Mouse (Mus musculus) mesoderm, embryonic 11.5 days (tissue): ENCODE results near the gene Mymk.

Source experiments
- DNase-seq: peaks from one replicate; pipeline ENCODE4 v3.0.0-alpha.2; 2012; ENCODE audit warnings: low read depth, low spot score

The Mymk gene

DNA sequence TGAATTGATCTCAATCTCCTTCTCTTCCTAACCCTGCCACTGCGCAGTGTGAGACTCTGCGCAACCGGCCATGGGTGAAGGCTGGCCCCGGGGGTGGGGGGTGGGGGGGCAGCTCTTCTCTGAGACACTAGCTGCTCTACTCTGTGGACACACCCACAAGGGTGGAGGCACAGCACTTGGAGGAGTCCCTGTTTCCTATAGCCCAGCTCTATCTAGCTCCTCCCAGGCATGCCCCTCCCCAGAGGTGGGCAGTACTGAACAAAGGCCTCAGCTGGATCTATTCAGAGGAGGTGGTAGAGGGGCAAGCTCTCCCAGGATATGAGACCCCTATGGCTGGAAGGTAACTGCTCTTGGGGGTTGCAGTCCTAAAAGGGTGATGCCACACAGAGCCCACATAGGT is 35.0 kb downstream of the Mymk start:
- no peak for DNase-seq

DNA sequence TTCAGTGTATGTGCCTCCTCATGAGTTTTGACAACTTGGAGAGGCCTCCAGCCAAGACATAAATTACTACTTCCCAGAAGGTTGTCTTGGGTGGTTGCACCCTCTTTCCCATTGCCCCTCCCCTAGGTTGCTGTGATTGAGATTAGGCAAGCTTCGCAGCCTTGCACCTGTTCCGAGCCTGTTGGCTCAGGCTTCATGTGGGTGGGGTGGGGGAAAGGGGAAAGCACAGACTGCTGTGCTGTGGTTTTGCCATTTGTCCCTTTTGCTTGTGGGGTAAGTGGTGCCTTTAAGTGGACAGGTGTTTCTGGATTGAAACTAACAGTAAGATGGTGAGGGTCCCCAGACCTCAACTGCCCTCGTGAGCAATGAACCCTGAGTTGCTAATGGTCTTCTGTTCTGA is 36.0 kb downstream of the Mymk start:
- DNase-seq: no peak

DNA sequence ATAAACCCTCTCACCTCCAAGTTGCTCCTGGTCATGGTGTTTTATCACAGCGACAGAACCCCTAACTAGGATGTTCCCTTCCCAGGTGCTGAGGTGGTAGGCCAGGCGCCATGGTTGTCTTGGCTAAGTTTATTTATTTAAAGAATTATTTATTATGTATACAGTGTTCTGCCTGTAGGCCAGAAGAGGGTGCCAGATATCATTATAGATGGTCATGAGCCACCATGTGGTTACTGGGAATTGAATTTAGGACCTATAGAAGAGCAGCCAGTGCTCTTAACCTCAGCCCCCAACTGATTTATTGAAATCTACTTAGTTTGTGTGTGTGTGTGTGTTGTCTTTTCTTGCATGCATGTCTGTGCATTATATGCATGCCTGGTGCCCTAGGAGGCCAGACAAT is 39.6 kb downstream of the Mymk start:
- no peak for DNase-seq

DNA sequence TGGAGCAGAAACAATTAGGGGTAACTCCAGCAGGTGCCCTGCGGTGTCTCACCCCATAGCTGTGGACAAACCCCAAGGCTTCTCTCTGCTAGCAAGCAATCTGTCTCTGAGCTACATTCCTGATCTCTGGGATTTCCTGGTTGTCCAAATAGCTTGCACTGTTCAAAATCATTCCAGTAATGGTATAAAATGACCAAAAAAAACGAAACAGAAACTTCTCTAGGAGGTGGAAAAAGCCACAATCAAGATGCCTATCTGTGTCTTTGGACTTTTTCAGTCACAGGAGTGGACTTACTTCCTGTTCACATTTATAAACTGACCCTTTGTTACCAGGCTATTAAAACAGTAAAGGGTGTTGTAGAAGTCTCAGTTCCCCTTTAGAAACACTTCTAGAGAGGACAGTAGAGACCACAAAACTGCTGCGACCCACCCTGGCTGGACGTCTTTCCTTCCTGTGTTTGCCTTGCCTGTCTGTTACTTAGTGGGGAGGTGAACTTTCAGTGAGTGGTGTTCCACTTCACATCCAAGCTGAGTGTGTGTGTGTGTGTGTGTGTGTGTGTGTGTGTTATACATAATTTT is 43.5 kb downstream of the Mymk start:
- no peak for DNase-seq

DNA sequence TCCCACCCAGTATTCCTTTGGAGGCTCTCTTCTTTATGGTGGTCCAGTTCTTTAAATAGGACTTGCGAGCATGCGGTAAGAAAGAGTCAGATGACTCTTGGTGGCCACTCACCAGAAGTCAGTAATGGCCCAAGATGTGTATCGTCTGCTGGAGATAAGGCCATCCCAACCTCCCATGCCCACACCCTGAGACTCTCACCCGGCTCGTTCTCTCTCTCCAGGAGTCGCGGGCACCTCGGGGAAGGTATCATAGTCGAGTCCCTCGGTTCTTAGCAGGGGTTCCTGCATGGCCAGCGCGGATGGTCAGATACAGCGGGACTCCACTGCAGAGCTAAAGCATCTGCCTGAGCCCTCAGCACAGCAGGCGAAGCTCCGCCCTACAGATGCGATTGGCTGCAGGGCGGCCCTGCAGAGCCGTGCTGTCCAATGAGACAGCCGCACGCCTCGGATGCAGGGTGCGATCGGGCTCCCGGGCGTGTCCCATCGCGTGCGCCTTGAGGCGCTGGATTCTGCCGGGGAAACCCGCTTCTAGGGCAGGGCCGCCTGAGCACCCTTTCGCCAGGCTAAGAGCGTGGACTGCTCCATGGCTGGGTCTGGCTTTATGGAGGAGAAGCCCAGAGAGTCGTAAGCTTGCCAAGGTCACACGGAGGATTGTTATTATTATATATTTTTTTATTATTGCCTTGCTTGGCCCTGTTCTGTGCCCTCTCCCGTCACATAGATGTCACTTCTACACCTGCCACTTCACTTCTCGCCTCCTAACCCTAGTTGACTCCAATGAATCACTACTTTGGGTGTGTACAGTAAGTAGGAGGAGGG is 44.2 kb downstream of the Mymk start, which contains the start of gene Slc2a6:
TSS of gene Slc2a6 (minus strand) at position 381 of the 819 bp plus-strand sequence.
- DNase-seq: peak; percentile 92

DNA sequence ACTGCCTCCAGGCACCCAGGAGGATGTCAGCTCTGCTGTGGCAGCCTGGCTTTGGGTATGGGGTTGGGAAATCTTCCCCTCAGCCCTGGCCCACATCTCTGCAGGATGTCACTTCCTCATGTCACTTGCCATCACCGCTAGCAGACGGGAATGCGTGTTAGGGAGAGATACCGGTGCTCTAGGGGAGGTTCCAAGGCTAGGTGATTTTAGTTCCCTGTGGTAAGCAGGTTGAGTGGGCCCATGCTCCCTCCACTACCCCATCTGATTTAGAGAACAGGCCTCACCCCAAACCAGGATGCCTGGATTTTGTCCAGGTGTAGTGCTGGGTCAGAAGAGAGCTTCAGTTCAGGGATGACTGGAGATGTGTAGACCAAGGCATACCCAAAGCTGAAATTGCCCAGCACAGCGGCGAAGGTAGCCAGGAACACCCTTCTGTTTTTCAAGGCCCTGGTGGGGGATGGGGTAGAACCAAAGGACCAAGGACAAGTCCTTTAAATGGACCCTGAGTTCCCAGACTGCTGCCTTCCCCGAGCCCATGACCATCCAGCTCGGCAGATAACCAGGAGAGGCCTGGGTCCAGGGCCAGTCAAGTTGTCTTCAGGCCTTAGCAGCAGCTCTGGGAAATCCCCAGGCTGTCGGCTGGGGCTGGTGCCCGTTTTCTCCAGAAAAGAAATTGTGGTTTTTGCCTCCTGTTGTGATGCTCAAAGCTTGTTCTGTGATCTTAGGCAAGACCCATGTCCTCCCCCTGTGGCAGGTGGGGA is 44.9 kb downstream of the Mymk start:
- DNase-seq: no peak

DNA sequence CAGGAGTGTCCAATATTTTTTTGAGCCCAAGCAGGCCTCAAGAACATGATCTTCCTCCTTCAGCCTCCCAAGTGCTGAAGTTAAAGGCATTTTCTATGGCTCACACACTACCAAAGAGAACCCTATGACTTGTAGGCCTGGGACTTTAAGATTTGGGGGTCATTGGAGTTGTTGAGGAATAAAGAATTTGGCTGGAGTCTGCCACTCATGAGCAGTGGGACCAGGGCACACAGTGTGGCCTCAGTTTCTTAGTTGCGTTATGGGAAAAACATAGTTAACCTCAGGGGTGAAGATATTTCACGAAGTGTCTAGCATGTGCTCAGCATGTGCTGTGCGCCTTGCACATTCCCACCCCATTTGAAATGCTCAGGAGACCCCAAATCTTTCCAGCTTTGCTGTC is 45.6 kb downstream of the Mymk start:
- DNase-seq: no peak

DNA sequence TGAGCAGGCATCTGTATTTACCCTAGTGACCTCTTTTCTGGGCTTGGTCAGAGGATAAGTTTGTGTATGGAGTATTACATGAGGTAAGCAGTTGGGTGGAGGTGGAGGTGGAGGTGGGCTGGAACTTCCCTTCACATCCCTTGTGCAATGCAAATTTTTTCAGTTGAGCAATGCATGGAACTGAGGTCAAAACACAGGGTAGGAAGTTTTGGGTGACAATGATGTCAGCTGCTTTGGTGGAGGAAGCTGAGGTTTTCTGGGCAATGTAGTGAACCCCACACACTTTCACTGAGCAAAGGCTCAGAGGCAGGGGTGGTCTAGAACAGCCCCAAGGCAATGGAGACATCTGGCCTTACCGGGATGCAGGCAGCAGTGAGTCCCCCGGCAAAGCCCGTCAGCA is 46.4 kb downstream of the Mymk start:
- DNase-seq: no peak

DNA sequence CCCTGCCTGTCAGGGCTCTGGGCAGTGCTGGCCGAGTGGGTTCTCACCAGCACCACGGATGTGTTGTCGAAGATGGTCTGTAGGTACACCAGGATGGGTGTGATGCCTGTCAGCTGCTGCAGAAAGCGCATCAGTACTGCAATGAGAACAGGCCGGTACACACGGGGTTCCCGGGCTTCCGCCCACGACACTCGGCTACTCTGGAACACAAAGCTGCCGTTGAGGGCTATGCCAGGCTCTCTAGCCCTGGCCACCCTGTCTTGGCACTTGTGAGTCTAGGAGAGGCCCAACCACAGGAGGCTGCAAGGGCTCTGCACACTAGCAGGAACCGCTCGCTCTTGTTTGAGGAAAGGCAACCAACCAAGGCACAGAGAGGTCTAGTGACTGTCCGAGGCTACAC is 47.8 kb downstream of the Mymk start:
- DNase-seq: no peak

DNA sequence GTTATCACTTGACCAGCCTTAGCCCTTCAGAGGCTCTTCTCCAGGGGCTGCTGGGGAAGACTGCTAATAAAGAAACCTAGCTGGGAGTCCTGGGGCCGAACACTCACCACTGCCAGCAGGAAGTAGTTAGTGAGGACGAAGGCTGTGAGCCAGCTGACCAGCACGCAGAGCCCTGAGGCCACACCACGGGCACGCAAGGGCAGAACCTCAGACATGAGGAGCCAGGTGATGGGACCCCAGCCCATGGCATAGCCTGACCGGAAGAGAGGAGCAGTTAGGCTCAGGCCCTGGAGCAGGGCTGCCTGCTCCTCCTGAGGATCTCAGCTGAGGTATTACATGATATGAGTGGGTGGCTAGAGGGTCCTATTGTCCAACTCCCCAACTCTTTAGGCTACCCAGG is 49.4 kb downstream of the Mymk start:
- no peak for DNase-seq

DNA sequence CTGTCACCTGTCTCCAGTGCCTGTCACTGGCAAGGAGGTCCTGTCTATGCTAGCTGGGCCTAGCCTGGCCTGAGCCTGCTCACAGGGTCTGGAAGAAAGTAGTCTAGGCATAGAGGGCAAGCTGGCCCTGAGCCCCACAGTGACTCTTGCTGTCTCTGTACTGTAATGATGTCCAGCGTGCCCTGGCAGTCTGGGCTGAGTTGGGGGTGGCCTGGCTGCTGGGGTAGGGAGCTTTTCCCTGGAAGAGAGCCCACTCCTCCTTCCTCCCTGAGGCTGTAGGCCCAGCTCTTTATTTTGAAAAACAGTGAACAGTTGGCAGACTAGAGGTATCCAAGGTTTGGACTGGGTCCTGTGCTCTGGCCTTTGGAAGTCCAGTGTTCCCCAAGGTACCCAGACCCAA is 50.9 kb downstream of the Mymk start:
- DNase-seq: no peak

DNA sequence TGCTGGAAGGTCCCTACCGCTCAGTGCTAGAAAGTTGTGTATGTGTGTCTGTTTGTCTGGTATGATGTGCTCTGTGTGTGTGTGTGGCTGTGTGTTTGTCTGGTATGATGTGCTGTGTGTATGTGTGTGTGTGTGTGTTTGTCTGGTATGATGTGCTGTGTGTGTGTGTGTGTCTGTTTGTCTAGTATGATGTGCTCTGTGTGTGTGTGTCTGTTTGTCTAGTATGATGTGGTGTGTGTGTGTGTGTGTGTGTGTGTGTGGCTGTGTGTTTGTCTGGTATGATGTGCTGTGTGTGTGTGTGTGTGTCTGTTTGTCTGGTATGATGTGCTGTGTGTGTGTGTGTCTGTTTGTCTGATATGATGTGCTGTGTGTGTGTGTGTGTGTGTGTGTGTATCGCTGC is 52.4 kb downstream of the Mymk start:
- no peak for DNase-seq

DNA sequence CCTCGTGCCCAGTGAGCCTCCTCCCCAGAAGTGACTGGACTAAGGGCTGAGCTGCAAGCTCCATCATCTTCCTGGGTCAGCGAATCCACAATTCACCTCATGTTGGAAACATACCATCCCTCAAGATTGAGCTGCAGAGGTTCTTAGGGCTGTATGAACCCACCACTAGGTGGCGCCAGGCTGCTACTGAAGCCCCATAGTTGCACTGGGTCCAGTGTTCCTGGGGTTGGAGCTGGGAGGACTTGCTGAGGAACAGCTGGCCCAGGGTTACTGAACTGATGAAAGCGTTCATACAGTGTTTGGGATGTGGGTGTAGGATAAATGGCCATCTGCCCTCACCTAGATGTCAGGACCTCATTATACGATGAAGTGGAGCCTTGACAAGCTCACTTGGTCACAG is 54.2 kb downstream of the Mymk start:
- peak; percentile 83 for DNase-seq
